In the genomic region with DNA sequence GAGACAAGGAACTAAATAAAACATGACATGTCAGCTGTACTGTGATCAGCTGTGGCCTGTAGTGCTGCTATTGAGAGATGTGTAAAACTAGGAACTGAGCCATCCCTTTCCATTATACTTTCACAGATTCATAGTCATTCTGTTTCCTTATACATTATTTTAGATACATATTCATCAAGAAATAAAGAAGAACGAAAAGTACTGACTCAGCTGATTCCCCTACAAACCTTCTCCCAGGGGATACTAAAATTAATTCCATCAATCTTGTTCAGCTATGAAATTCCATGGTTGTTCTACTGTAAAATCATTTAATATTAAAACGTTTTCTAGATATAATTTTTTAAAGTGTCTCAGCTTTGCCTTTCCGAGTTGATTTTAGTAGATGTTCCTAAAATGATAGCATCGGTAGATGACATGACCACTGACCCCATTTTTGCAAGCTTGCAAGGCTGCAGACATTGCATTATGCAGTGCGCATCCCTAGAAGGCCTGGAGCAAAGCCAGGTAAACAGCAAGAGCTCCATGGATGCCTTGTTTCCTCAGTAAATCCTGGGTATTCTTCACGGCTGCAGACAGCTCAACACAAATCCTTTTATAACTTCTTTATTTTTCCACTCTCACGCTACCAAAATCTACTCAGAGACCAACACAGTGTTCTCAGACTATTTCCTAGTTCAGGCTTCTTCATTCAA, we compare ENCODE assay signal across 17 mouse cellular contexts. TPM values are rescaled to one million over a fixed set of nuclear protein-coding genes. Genes with fewer than 3 reads are reported as not detected.
DNase-seq lines count a peak whose midpoint lies in the region; ATAC-seq and TF ChIP-seq lines count a peak whose summit lies in the region.
"Had no signal": no experiment of that assay in that cellular context is flagged by ENCODE, and none has a peak within 500 bp of the region (broad histone marks: within the 10 kb centered on the region; RNA-seq: fewer than 3 reads in every experiment).

No protein-coding gene starts in this region.

- peak overlapping the region; percentile 57 for H3K27ac ChIP-seq in left cerebral cortex, adult 2 months
- peak overlapping the region; percentile 61 for H3K27ac ChIP-seq in midbrain, embryonic 16.5 days (ENCODE audit: low read length)
- H3K27ac ChIP-seq: forebrain, embryonic 15.5 days had no signal

- peaks cover 20% of the 10 kb centered on the region for H3K4me1 ChIP-seq in midbrain, embryonic 16.5 days (ENCODE audit: control insufficient read depth, insufficient read depth, low read length)

- no peak for ATAC-seq in midbrain, embryonic 16.5 days
- ATAC-seq: forebrain, embryonic 15.5 days had no signal

- H3K27me3 ChIP-seq in midbrain, embryonic 16.5 days (ENCODE audit: control insufficient read depth, insufficient read depth, low read depth, low read length), result no peaks in the 10 kb centered on the region
- H3K27me3 ChIP-seq: forebrain, embryonic 15.5 days had no signal

- H3K9ac ChIP-seq in midbrain, embryonic 16.5 days (ENCODE audit: low read depth, low read length), result no peak overlapping the region
- H3K9ac ChIP-seq: forebrain, embryonic 15.5 days had no signal

- TF ChIP-seq POLR2A in brain, embryonic 14.5 days (IDR thresholded peaks at IDR 0.05; ENCODE audit: borderline replicate concordance, extremely low read depth, insufficient read depth, insufficient read length, poor library complexity, severe bottlenecking), result no peak

- peak; percentile 50 for DNase-seq in heart, adult 11 months
- DNase-seq in heart, postnatal 10 days, result no peak
- no peak for DNase-seq in left cerebral cortex, adult 2 months (ENCODE audit: extremely low spot score in 1 of 2, low spot score in 2 of 2)
- DNase-seq in left cerebral cortex, postnatal 10 days (ENCODE audit: extremely low spot score in 1 of 2, low spot score in 2 of 2), result no peak
- peak; percentile 55 for DNase-seq in brain, embryonic 14.5 days (ENCODE audit: low read depth)
- no peak for DNase-seq in thymus, adult 18-20 months
- DNase-seq: adrenal gland, postnatal 14 days; embryo, embryonic 11 days; kidney, adult 9 months; spleen, adult 18-20 months; thymus, postnatal 4 days had no signal

- intact Hi-C loops in heart, postnatal 10 days (cut with DNase I), result no loop called here
- intact Hi-C loops in left cerebral cortex, adult 2 months (cut with DNase I), result loop anchor here (1.0 kb wide), 1 partner anchor 22 kb away; no protein-coding TSS in a partner anchor
- intact Hi-C loops in left cerebral cortex, postnatal 10 days (cut with DNase I), result no loop called here

- H3K4me2 ChIP-seq in midbrain, embryonic 16.5 days (ENCODE audit: low read length), result no peak overlapping the region
- H3K4me2 ChIP-seq: forebrain, embryonic 15.5 days; liver, embryonic 11.5 days had no signal

- H3K36me3 ChIP-seq in midbrain, embryonic 16.5 days (ENCODE audit: control insufficient read depth, insufficient read depth, low read length), result no peaks in the 10 kb centered on the region
- H3K36me3 ChIP-seq: forebrain, embryonic 15.5 days had no signal

- no peak for TF ChIP-seq CTCF in left cerebral cortex, adult 2 months (IDR thresholded peaks at IDR 0.05)
- TF ChIP-seq CTCF in brain, embryonic 14.5 days (IDR thresholded peaks at IDR 0.05; ENCODE audit: borderline replicate concordance, extremely low read depth, insufficient read depth, insufficient read length), result no peak

- 58% methylated on average over 7 of the region's 7 CpGs for WGBS in midbrain, embryonic 16.5 days

- H3K4me3 ChIP-seq in left cerebral cortex, adult 2 months, result no peak overlapping the region
- no peak overlapping the region for H3K4me3 ChIP-seq in midbrain, embryonic 16.5 days (ENCODE audit: low read depth, low read length)
- H3K4me3 ChIP-seq: forebrain, embryonic 15.5 days had no signal

- H3K9me3 ChIP-seq in midbrain, embryonic 16.5 days (replicated peaks; ENCODE audit: control insufficient read depth, low read length, poor library complexity, severe bottlenecking), result no peaks in the 10 kb centered on the region
- H3K9me3 ChIP-seq: forebrain, embryonic 15.5 days had no signal

RNA-seq across cellular contexts. Expression of gene Scn3b, which starts 22.9 kb away (rescaled TPM):
- total RNA-seq in heart, postnatal 10 days (2021), result 1 to 10 TPM; 1.3 to 2.1 TPM
- 100 to 1,000 TPM; 110 to 116 TPM for total RNA-seq in left cerebral cortex, adult 2 months (2021)
- total RNA-seq in left cerebral cortex, postnatal 10 days (2021), result 100 to 1,000 TPM; 152 to 153 TPM
- polyA plus RNA-seq in brain, embryonic 14.5 days (2012; rRNA removed), result 85.2 and 120 TPM in 2 replicates
- 188 and 194 TPM in 2 replicates for polyA plus RNA-seq in midbrain, embryonic 16.5 days (2015; fragmentation: Nextera tagmentation; extraction: Ambion mirVana)
- total RNA-seq: megakaryocyte, adult 5-6 weeks; MEL had no signal
- polyA plus RNA-seq: C2C12 had no signal

RNA-seq across cellular contexts. Expression of gene Zfp202, which starts 54.0 kb away (rescaled TPM):
- total RNA-seq in heart, postnatal 10 days (2021), result 1 to 10 TPM; 2.9 to 3.3 TPM
- total RNA-seq in left cerebral cortex, adult 2 months (2021), result 1 to 10 TPM; 3.2 to 4.0 TPM
- total RNA-seq in left cerebral cortex, postnatal 10 days (2021), result 1 to 10 TPM; 4.0 to 4.9 TPM
- 6.7 and 9.4 TPM in 2 replicates for polyA plus RNA-seq in brain, embryonic 14.5 days (2012; rRNA removed)
- polyA plus RNA-seq in midbrain, embryonic 16.5 days (2015; fragmentation: Nextera tagmentation; extraction: Ambion mirVana), result 13.1 and 13.6 TPM in 2 replicates

Comparison
In these comparisons a context has a peak if more than half of its experiments do, and no peak if none do; other contexts are left out.
1. DNase-seq: peak in heart, adult 11 months (single experiment) and brain, embryonic 14.5 days (single experiment); none in heart, postnatal 10 days (0 of 2), left cerebral cortex, adult 2 months (0 of 2), left cerebral cortex, postnatal 10 days (0 of 2) and thymus, adult 18-20 months (0 of 2).
2. RNA of gene Scn3b, which starts 22.9 kb away (total RNA-seq): 152 to 153 TPM in left cerebral cortex, postnatal 10 days and 110 to 116 TPM in left cerebral cortex, adult 2 months; 1.3 to 2.1 TPM in heart, postnatal 10 days; every median in the first group is over 10 times any median in the second.